Comparison of ENCODE assay signal across 15 mouse cellular contexts in the genomic region with DNA sequence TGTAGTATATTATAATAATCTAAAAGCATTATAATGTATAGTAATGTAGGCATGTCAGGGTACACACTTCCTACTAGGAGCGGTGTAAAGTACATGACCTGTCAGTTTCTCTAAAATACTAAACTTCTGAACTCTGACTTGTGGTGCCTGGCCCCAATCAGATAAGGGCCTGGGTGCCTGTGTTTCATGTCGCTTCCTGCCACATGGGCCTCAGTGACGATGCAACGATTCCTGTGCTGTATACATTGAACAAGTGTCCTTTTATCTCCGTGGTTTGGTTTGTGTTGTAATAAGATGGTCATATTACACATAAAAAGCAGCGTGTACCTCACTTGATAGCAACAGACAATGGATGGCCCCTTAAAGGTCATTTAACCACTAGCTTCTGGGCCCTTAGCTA.
A peak's percentile ranks its signal among the peaks of the same experiment; 100 is the strongest.
DNase-seq lines count a peak whose midpoint lies in the region; ATAC-seq and TF ChIP-seq lines count a peak whose summit lies in the region.
"Had no signal": no experiment of that assay in that cellular context is flagged by ENCODE, and none has a peak within 500 bp of the region (broad histone marks: within the 10 kb centered on the region; RNA-seq: fewer than 3 reads in every experiment).

No protein-coding gene starts in this region.

- H3K27me3 ChIP-seq in liver, embryonic 15.5 days: no peaks in the 10 kb centered on the region
- no peaks in the 10 kb centered on the region for H3K27me3 ChIP-seq in thymus, adult 2 months (ENCODE audit: control insufficient read depth, insufficient read depth, low read length)
- no peaks in the 10 kb centered on the region for H3K27me3 ChIP-seq in kidney, embryonic 15.5 days
- H3K27me3 ChIP-seq: CH12.LX had no signal

- H3K4me1 ChIP-seq in liver, embryonic 15.5 days (replicated peaks): peaks cover 13% of the 10 kb centered on the region
- no peaks in the 10 kb centered on the region; the same call in 1 of the 2 replicates for H3K4me1 ChIP-seq in thymus, adult 2 months (replicated peaks; ENCODE audit: control insufficient read depth, insufficient read depth, low read length)
- H3K4me1 ChIP-seq in kidney, embryonic 15.5 days: no peaks in the 10 kb centered on the region
- H3K4me1 ChIP-seq: hindbrain, embryonic 10.5 days had no signal

- TF ChIP-seq POLR2A in thymus, adult 2 months (IDR thresholded peaks at IDR 0.05; ENCODE audit: control insufficient read depth, extremely low read depth, insufficient read depth, low read length, poor library complexity): no peak

- 16% methylated on average over 6 of the region's 6 CpGs for WGBS in liver, embryonic 15.5 days (ENCODE audit: insufficient replicate concordance)
- 3% methylated on average over 6 of the region's 6 CpGs for WGBS in thymus, adult 2 months
- 78% methylated on average over 6 of the region's 6 CpGs for WGBS in kidney, embryonic 15.5 days

- H3K4me2 ChIP-seq in liver, embryonic 15.5 days: no peak overlapping the region
- H3K4me2 ChIP-seq in kidney, embryonic 15.5 days: no peak overlapping the region

- H3K4me3 ChIP-seq in liver, embryonic 15.5 days (replicated peaks): no peak overlapping the region
- H3K4me3 ChIP-seq in thymus, adult 2 months (ENCODE audit: control insufficient read depth, insufficient read depth, low read length): no peak overlapping the region
- no peak overlapping the region for H3K4me3 ChIP-seq in kidney, embryonic 15.5 days (replicated peaks)
- H3K4me3 ChIP-seq: erythroblast, embryonic 14.5 days; heart, adult 2 months; hindbrain, embryonic 10.5 days; layer of hippocampus, adult 2 months had no signal

- peak; percentile 88 for ATAC-seq in CD4-positive, CD25-positive, alpha-beta regulatory T cell, adult 4 months
- peak; percentile 85 for ATAC-seq in liver, embryonic 15.5 days (ENCODE audit: insufficient read depth)
- no peak for ATAC-seq in kidney, embryonic 15.5 days (replicated peaks; ENCODE audit: low FRiP score)

- H3K9ac ChIP-seq in liver, embryonic 15.5 days: no peak overlapping the region
- H3K9ac ChIP-seq in kidney, embryonic 15.5 days: no peak overlapping the region

- TF ChIP-seq CTCF in thymus, adult 2 months (IDR thresholded peaks at IDR 0.05; ENCODE audit: borderline replicate concordance, control insufficient read depth, extremely low read depth, insufficient read depth, low read length, poor library complexity): no peak

- no peak overlapping the region for H3K27ac ChIP-seq in liver, embryonic 15.5 days (replicated peaks)
- no peak overlapping the region for H3K27ac ChIP-seq in thymus, adult 2 months (ENCODE audit: control insufficient read depth, insufficient read depth, low read length)
- no peak overlapping the region for H3K27ac ChIP-seq in kidney, embryonic 15.5 days
- H3K27ac ChIP-seq: heart, adult 2 months; hindbrain, embryonic 10.5 days; layer of hippocampus, adult 2 months had no signal

- no peaks in the 10 kb centered on the region for H3K9me3 ChIP-seq in liver, embryonic 15.5 days (replicated peaks)
- H3K9me3 ChIP-seq in kidney, embryonic 15.5 days (replicated peaks): no peaks in the 10 kb centered on the region
- H3K9me3 ChIP-seq: hindbrain, embryonic 10.5 days had no signal

- peak; percentile 45 for DNase-seq in c-Kit-positive CD71-positive TER-119-negative erythroid progenitor cells, embryonic 14.5 days (ENCODE audit: low read depth)
- peak; percentile 45 for DNase-seq in thymus, adult 2 months
- no peak for DNase-seq in cerebellum, postnatal 36 days
- DNase-seq in adrenal gland, postnatal 10 days: no peak
- DNase-seq in kidney, adult 8-10 months: no peak
- DNase-seq: heart, adult 2 months; kidney, adult 18-20 months; left cerebral cortex, postnatal 4 days had no signal

- H3K36me3 ChIP-seq in liver, embryonic 15.5 days (replicated peaks): no peaks in the 10 kb centered on the region
- no peaks in the 10 kb centered on the region for H3K36me3 ChIP-seq in thymus, adult 2 months (ENCODE audit: control insufficient read depth, insufficient read depth, low read length)
- H3K36me3 ChIP-seq in kidney, embryonic 15.5 days: no peaks in the 10 kb centered on the region
- H3K36me3 ChIP-seq: hindbrain, embryonic 10.5 days had no signal

Comparison
In these comparisons a context has a peak if more than half of its experiments do, and no peak if none do; other contexts are left out.
1. DNase-seq: peak in c-Kit-positive CD71-positive TER-119-negative erythroid progenitor cells, embryonic 14.5 days (single experiment) and thymus, adult 2 months (single experiment); none in cerebellum, postnatal 36 days (0 of 2), adrenal gland, postnatal 10 days (single experiment) and kidney, adult 8-10 months (0 of 2).